8 mouse cellular contexts compared by ENCODE assay signal in genomic region chr2:120027950-120028331, GRCm38 (mm10). TPM values are rescaled to one million over a fixed set of nuclear protein-coding genes. Genes with fewer than 3 reads are reported as not detected.
DNase-seq lines count a peak whose midpoint lies in the region; ATAC-seq and TF ChIP-seq lines count a peak whose summit lies in the region.

No protein-coding gene starts in this region.

- peak overlapping the region; percentile 74 for H3K4me2 ChIP-seq in intestine, embryonic 15.5 days (replicated peaks)
- peak overlapping the region; percentile 79 for H3K4me2 ChIP-seq in neural tube, embryonic 15.5 days

- no peaks in the 10 kb centered on the region for H3K9me3 ChIP-seq in intestine, embryonic 15.5 days
- H3K9me3 ChIP-seq in neural tube, embryonic 15.5 days (replicated peaks), result no peaks in the 10 kb centered on the region

- H3K27me3 ChIP-seq in liver, adult 2 months (ENCODE audit: control insufficient read depth, insufficient read depth, low read length), result no peaks in the 10 kb centered on the region
- H3K27me3 ChIP-seq in intestine, embryonic 15.5 days (replicated peaks), result no peaks in the 10 kb centered on the region
- no peaks in the 10 kb centered on the region for H3K27me3 ChIP-seq in neural tube, embryonic 15.5 days (replicated peaks)

- peak overlapping the region; percentile 73 for H3K4me3 ChIP-seq in liver, adult 2 months (ENCODE audit: insufficient read depth, low read depth, low read length)
- H3K4me3 ChIP-seq in cortical plate, adult 2 months (ENCODE audit: insufficient read depth, low read length), result peak overlapping the region; percentile 63
- H3K4me3 ChIP-seq in intestine, embryonic 15.5 days (replicated peaks), result peak overlapping the region; percentile 80
- H3K4me3 ChIP-seq in neural tube, embryonic 15.5 days (replicated peaks), result peak overlapping the region; percentile 83

- no peak overlapping the region for H3K27ac ChIP-seq in liver, adult 2 months (replicated peaks; ENCODE audit: insufficient read depth, low read depth, low read length)
- H3K27ac ChIP-seq in cortical plate, adult 2 months (ENCODE audit: insufficient read depth, low read length), result peak overlapping the region; percentile 58
- peak overlapping the region; percentile 86 for H3K27ac ChIP-seq in intestine, embryonic 15.5 days
- peak overlapping the region; percentile 95 for H3K27ac ChIP-seq in neural tube, embryonic 15.5 days (replicated peaks)

- ATAC-seq in intestine, embryonic 15.5 days, result peak; percentile 12; the same call in 1 of the 2 replicates
- peak; percentile 39 for ATAC-seq in neural tube, embryonic 15.5 days (ENCODE audit: low FRiP score)

- peaks cover 5% of the 10 kb centered on the region for H3K4me1 ChIP-seq in liver, adult 2 months (ENCODE audit: control insufficient read depth, insufficient read depth, low read length)
- peaks cover 2% of the 10 kb centered on the region; the same call in 1 of the 2 replicates for H3K4me1 ChIP-seq in cortical plate, adult 2 months (ENCODE audit: control insufficient read depth, insufficient read depth, low read length)
- H3K4me1 ChIP-seq in intestine, embryonic 15.5 days (replicated peaks), result peaks cover 9% of the 10 kb centered on the region
- H3K4me1 ChIP-seq in neural tube, embryonic 15.5 days, result peaks cover 22% of the 10 kb centered on the region

- WGBS in liver, adult 2 months, result 43% methylated on average over 3 of the region's 3 CpGs
- WGBS in intestine, embryonic 15.5 days, result 32% methylated on average over 3 of the region's 3 CpGs
- 49% methylated on average over 3 of the region's 3 CpGs for WGBS in neural tube, embryonic 15.5 days

- no peak for TF ChIP-seq CTCF in liver, adult 2 months (IDR thresholded peaks at IDR 0.05; ENCODE audit: low read depth, low read length)
- no peak for TF ChIP-seq CTCF in cortical plate, adult 2 months (IDR thresholded peaks at IDR 0.05; ENCODE audit: extremely low read depth, insufficient read depth, low read length)

- H3K79me2 ChIP-seq in liver, adult 2 months (ENCODE audit: control insufficient read depth, insufficient read depth, low read length), result no peaks in the 10 kb centered on the region

- no peak for TF ChIP-seq POLR2A in liver, adult 2 months (IDR thresholded peaks at IDR 0.05; ENCODE audit: extremely low read depth, insufficient read depth, low read length)
- TF ChIP-seq POLR2A in cortical plate, adult 2 months (IDR thresholded peaks at IDR 0.05; ENCODE audit: extremely low read depth, insufficient read depth, low read length), result no peak

- peak overlapping the region; percentile 80 for H3K9ac ChIP-seq in liver, adult 2 months (ENCODE audit: low read depth, low read length)
- H3K9ac ChIP-seq in intestine, embryonic 15.5 days, result peak overlapping the region; percentile 87
- H3K9ac ChIP-seq in neural tube, embryonic 15.5 days (replicated peaks), result peak overlapping the region; percentile 86

- H3K36me3 ChIP-seq in liver, adult 2 months (ENCODE audit: control insufficient read depth, insufficient read depth, low read length), result no peaks in the 10 kb centered on the region
- H3K36me3 ChIP-seq in intestine, embryonic 15.5 days, result peaks cover 14% of the 10 kb centered on the region; the same call in 1 of the 2 replicates
- H3K36me3 ChIP-seq in neural tube, embryonic 15.5 days, result peaks cover 45% of the 10 kb centered on the region

- no peak for DNase-seq in liver, adult 2 months (ENCODE audit: extremely low read depth, low read depth, low spot score)
- DNase-seq in liver, result no peak
- DNase-seq in urinary bladder, adult 18-20 months (ENCODE audit: low spot score in 2 of 2), result no peak
- no peak for DNase-seq in kidney, postnatal 36 days
- no peak for DNase-seq in frontal cortex, postnatal 10 days (ENCODE audit: low spot score in 2 of 2)

RNA-seq across cellular contexts. Expression of gene Gm28042, which starts 0.6 kb away (rescaled TPM):
- total RNA-seq in liver, adult 2 months (2014; rRNA removed), result 0.13 and 1.5 TPM in 2 replicates
- 0.91 and 1.8 TPM in 2 replicates for polyA plus RNA-seq in liver, adult 2 months (2012; rRNA removed)
- polyA plus RNA-seq in cortical plate, adult 2 months (2012; rRNA removed), result 2.4 and 2.5 TPM in 2 replicates
- polyA plus RNA-seq in intestine, embryonic 15.5 days (2015; fragmentation: Nextera tagmentation; extraction: Ambion mirVana), result 2.2 TPM in 2 replicates
- 4.4 and 5.1 TPM in 2 replicates for polyA plus RNA-seq in neural tube, embryonic 15.5 days (2015; fragmentation: Nextera tagmentation; extraction: Ambion mirVana)

RNA-seq across cellular contexts. Expression of gene Jmjd7, which starts 0.7 kb away (rescaled TPM):
- total RNA-seq in liver, adult 2 months (2014; rRNA removed), result 1.7 and 2.8 TPM in 2 replicates
- polyA plus RNA-seq in liver, adult 2 months (2012; rRNA removed), result 4.6 and 6.5 TPM in 2 replicates
- polyA plus RNA-seq in cortical plate, adult 2 months (2012; rRNA removed), result 6.1 and 6.6 TPM in 2 replicates
- polyA plus RNA-seq in intestine, embryonic 15.5 days (2015; fragmentation: Nextera tagmentation; extraction: Ambion mirVana), result 15.5 and 17.8 TPM in 2 replicates
- polyA plus RNA-seq in neural tube, embryonic 15.5 days (2015; fragmentation: Nextera tagmentation; extraction: Ambion mirVana), result 20.3 and 20.7 TPM in 2 replicates

RNA-seq across cellular contexts. Expression of gene Pla2g4b, which starts 5.3 kb away (rescaled TPM):
- total RNA-seq in liver, adult 2 months (2014; rRNA removed), result 0.37 and 1.7 TPM in 2 replicates
- polyA plus RNA-seq in liver, adult 2 months (2012; rRNA removed), result 2.0 and 2.4 TPM in 2 replicates
- 4.4 and 6.3 TPM in 2 replicates for polyA plus RNA-seq in cortical plate, adult 2 months (2012; rRNA removed)
- polyA plus RNA-seq in intestine, embryonic 15.5 days (2015; fragmentation: Nextera tagmentation; extraction: Ambion mirVana), result 0.75 and 1.4 TPM in 2 replicates
- polyA plus RNA-seq in neural tube, embryonic 15.5 days (2015; fragmentation: Nextera tagmentation; extraction: Ambion mirVana), result 2.4 and 2.8 TPM in 2 replicates

RNA-seq across cellular contexts. Expression of gene Mapkbp1, which starts 55.4 kb away (rescaled TPM):
- total RNA-seq in liver, adult 2 months (2014; rRNA removed), result 2.9 and 3.3 TPM in 2 replicates
- 2.2 and 4.6 TPM in 2 replicates for polyA plus RNA-seq in liver, adult 2 months (2012; rRNA removed)
- 35.6 and 36.8 TPM in 2 replicates for polyA plus RNA-seq in cortical plate, adult 2 months (2012; rRNA removed)
- polyA plus RNA-seq in intestine, embryonic 15.5 days (2015; fragmentation: Nextera tagmentation; extraction: Ambion mirVana), result 2.2 TPM in 2 replicates
- 6.1 and 6.8 TPM in 2 replicates for polyA plus RNA-seq in neural tube, embryonic 15.5 days (2015; fragmentation: Nextera tagmentation; extraction: Ambion mirVana)
